Mouse (Mus musculus): ENCODE data around the gene Nyx. TPM values are rescaled to one million over a fixed set of nuclear protein-coding genes. Genes with fewer than 3 reads are reported as not detected.
A peak's percentile ranks its signal among the peaks of the same experiment; 100 is the strongest.

Nyx gene
- polyA plus RNA-seq, 1 experiment from 2014 or later = 0.03 TPM

DNA sequence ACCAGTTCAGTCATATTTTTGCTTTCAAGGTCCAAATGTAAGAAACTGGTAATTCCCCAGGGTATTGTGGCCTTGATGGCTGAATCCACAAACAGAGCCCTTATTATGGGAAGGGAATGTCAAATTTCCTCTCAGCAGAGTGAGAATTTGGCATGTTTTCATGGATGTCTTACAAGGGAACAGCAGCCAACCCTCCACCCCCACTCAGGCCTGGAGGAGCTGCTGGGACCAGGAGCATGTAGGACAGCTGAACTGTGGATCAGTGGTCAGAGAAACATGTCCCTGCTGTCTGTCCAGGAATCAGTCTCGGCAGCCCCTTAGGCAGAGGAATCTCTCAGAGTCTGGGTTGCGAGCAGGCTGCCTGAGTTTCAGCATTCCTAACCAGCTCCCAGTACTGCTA, 771 bp downstream of the Nyx start:
- ATAC-seq (ENCODE audit: low read depth) = no peak
- WGBS = 71% methylated on average over 2 of the region's 2 CpGs
- no peak for DNase-seq (ENCODE audit: low spot score)
- Histone ChIP-seq H3K9me3 (ENCODE audit: control insufficient read depth, low read length) (no peaks in the 10 kb centered on the region), H3K27ac (replicated peaks; ENCODE audit: low read depth, low read length) (no peak overlapping the region), H3K27me3 (replicated peaks; ENCODE audit: control insufficient read depth, insufficient read depth, low read length) (peaks cover 7% of the 10 kb centered on the region; the same call in 1 of the 2 replicates), H3K4me3 (ENCODE audit: low read depth, low read length) (no peak overlapping the region), H3K9ac (ENCODE audit: low read depth, low read length) (no peak overlapping the region), H3K4me2 (ENCODE audit: low read depth, low read length) (no peak overlapping the region), H3K36me3 (ENCODE audit: control insufficient read depth, insufficient read depth, low read length) (no peaks in the 10 kb centered on the region), H3K4me1 (ENCODE audit: control insufficient read depth, insufficient read depth, low read length) (no peaks in the 10 kb centered on the region)

DNA sequence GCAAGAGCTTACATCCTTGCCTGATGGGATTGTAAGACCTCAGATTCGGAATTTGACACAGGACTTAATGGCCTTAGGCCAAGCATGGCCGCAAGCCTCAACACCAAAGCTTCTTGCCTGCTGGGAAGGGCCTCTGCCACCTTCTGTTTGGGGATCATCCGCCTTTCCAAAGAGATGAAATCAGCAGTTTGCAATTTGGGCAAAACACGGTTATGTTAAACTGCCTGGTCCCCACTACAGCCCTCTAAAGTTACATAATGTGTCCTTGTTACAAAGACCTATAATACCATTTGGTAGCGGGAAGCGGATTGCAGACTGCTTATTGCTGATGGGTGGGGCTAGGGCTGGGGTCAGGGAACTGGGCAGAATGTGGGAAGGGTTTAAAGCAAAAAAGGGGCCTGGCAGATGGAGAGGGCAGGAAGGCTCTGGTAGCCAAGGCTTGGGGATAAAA, 1.2 kb downstream of the Nyx start:
- Histone ChIP-seq H3K4me1 (ENCODE audit: control insufficient read depth, insufficient read depth, low read length) (no peaks in the 10 kb centered on the region), H3K27ac (replicated peaks; ENCODE audit: low read depth, low read length) (no peak overlapping the region), H3K9me3 (ENCODE audit: control insufficient read depth, low read length) (no peaks in the 10 kb centered on the region), H3K4me3 (ENCODE audit: low read depth, low read length) (no peak overlapping the region), H3K36me3 (ENCODE audit: control insufficient read depth, insufficient read depth, low read length) (no peaks in the 10 kb centered on the region), H3K27me3 (replicated peaks; ENCODE audit: control insufficient read depth, insufficient read depth, low read length) (0 out of 2 replicates have a peak, but pooled peaks cover 10% of the 10 kb centered on the region), H3K4me2 (ENCODE audit: low read depth, low read length) (no peak overlapping the region), H3K9ac (ENCODE audit: low read depth, low read length) (no peak overlapping the region)
- no peak for DNase-seq (ENCODE audit: low spot score)
- 62% methylated on average over 6 of the region's 6 CpGs for WGBS
- no peak for ATAC-seq (ENCODE audit: low read depth)

DNA sequence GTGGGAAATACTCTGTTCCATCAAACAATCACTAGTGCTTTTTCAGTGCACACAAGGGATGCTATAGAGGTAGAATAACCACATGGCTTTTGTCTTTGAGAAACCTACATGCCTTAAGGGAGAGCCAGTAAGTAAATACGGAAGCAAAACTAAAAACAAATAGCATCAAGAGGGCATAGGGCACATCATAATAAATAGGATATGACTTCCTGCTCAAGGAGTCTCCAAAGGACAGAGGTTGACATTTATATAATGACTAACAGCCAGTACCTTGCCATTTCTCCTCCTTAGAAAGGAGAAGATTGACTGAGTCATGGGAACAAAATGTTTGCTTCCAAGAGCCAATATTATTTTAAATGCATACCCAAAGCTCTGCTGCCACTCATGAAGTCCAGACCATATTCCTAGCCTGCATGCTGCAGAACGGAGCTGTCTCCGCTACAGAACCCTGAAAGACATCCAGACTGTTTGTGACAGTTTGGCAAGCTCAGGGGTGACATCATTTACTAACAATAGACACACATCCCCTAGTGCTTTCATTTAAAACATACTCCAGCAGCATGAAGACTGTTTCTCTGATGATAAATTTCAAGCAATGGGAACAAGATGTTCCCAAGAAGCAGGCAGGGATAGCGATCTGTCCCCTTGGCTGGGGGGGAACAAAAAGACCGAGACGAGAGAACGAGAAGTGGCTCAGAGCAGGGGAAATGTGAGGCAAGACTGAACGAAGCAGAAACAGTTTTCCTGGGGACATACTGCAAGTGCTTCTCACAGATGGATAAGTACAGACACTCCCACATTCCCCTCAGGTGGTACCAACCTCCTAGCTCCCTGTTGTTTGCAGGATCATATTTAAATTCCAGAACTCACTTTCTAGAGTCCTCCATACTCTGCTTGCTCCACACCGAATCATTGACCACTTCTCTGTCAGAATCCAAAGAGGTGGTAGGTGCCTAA, 3.5 kb downstream of the Nyx start:
- no peak overlapping the region for H3K27ac ChIP-seq (replicated peaks; ENCODE audit: low read depth, low read length)
- no peaks in the 10 kb centered on the region for H3K36me3 ChIP-seq (ENCODE audit: control insufficient read depth, insufficient read depth, low read length)
- H3K9ac ChIP-seq (ENCODE audit: low read depth, low read length) = no peak overlapping the region
- no peak overlapping the region for H3K4me2 ChIP-seq (ENCODE audit: low read depth, low read length)
- ATAC-seq (ENCODE audit: low read depth) = peak; percentile 41; the same call in 1 of the 2 replicates
- no peaks in the 10 kb centered on the region for H3K9me3 ChIP-seq (ENCODE audit: control insufficient read depth, low read length)
- H3K27me3 ChIP-seq (replicated peaks; ENCODE audit: control insufficient read depth, insufficient read depth, low read length) = peaks cover 14% of the 10 kb centered on the region; the same call in 1 of the 2 replicates
- WGBS = 58% methylated on average over 9 of the region's 9 CpGs
- H3K4me1 ChIP-seq (ENCODE audit: control insufficient read depth, insufficient read depth, low read length) = no peaks in the 10 kb centered on the region
- H3K4me3 ChIP-seq (ENCODE audit: low read depth, low read length) = no peak overlapping the region
- peak; percentile 77 for DNase-seq (ENCODE audit: low spot score)

DNA sequence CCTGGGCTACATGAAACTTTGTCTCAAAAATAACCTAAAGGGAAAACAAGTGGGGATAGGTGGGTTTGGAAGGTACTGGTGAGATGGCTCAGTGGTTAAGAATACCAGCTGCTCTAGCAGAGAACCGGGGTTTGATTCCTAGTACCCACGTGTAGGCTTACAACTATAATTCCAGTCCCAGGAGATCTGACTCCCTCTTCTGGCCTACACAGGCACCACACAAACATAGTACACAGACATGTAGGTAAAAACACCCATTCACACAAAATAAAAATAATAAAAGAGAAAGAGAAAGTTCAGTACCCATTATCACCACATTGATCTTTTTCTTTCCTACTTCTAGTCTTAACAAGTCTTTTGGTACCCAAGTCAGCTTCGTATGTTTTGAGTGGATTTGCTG, 6.0 kb downstream of the Nyx start:
- 83% methylated on average over 3 of the region's 3 CpGs for WGBS
- no peak overlapping the region for H3K4me2 ChIP-seq (ENCODE audit: low read depth, low read length)
- no peak overlapping the region for H3K27ac ChIP-seq (replicated peaks; ENCODE audit: low read depth, low read length)
- no peak for ATAC-seq (ENCODE audit: low read depth)
- no peaks in the 10 kb centered on the region for H3K9me3 ChIP-seq (ENCODE audit: control insufficient read depth, low read length)
- no peak overlapping the region for H3K4me3 ChIP-seq (ENCODE audit: low read depth, low read length)
- H3K4me1 ChIP-seq (ENCODE audit: control insufficient read depth, insufficient read depth, low read length) = no peaks in the 10 kb centered on the region
- no peak overlapping the region for H3K9ac ChIP-seq (ENCODE audit: low read depth, low read length)
- DNase-seq (ENCODE audit: low spot score) = no peak
- no peaks in the 10 kb centered on the region for H3K36me3 ChIP-seq (ENCODE audit: control insufficient read depth, insufficient read depth, low read length)
- H3K27me3 ChIP-seq (replicated peaks; ENCODE audit: control insufficient read depth, insufficient read depth, low read length) = peaks cover 11% of the 10 kb centered on the region; the same call in 1 of the 2 replicates

DNA sequence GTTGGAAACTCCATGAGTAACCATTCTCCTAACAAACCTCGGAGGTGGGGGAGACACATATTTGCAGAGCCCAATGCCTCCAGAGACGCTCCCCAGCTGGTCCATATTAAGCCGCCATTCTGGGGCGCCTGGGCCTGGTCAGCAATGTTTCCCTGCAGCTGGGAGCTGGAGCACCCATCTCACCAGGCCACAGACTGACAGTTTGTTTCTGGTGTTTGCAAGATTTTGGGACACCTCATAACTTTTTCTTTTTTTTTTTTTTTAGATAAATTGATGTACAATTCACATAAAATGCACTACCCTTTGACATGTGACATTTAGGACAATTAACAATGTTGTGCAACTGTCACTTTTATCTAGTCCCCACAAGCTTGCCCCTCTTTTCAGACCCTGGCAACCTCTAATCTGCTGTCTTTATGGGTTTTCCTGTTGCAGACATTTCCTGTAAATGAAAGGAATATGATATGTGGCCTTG, 6.9 kb downstream of the Nyx start:
- no peak overlapping the region for H3K4me2 ChIP-seq (ENCODE audit: low read depth, low read length)
- H3K27ac ChIP-seq (replicated peaks; ENCODE audit: low read depth, low read length) = no peak overlapping the region
- no peak for DNase-seq (ENCODE audit: low spot score)
- H3K9ac ChIP-seq (ENCODE audit: low read depth, low read length) = no peak overlapping the region
- no peak overlapping the region for H3K4me3 ChIP-seq (ENCODE audit: low read depth, low read length)
- peaks cover 14% of the 10 kb centered on the region; the same call in 1 of the 2 replicates for H3K27me3 ChIP-seq (replicated peaks; ENCODE audit: control insufficient read depth, insufficient read depth, low read length)
- 66% methylated on average over 4 of the region's 4 CpGs for WGBS
- no peaks in the 10 kb centered on the region for H3K9me3 ChIP-seq (ENCODE audit: control insufficient read depth, low read length)
- no peak for ATAC-seq (ENCODE audit: low read depth)
- H3K4me1 ChIP-seq (ENCODE audit: control insufficient read depth, insufficient read depth, low read length) = no peaks in the 10 kb centered on the region
- H3K36me3 ChIP-seq (ENCODE audit: control insufficient read depth, insufficient read depth, low read length) = no peaks in the 10 kb centered on the region

DNA sequence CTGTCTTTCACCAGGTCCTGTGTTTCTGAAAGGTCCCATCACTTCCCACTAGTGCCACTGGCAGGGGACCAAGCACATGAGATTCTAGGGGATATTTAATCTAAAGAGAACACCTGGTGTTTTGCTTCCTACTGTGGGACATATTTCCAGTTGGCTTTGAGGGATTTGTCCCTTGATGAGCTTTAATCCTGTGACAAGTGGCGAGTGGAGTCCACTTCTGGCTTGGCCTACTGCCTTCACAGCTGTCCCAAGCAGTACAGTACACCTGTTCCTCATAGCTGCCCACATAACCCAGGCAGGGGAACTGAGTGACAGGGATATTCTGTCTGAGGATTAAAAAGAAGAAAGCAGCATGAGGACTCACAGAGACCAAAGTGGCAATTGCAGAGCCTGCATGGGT, 9.5 kb downstream of the Nyx start:
- Histone ChIP-seq H3K9ac (ENCODE audit: low read depth, low read length) (no peak overlapping the region), H3K27ac (replicated peaks; ENCODE audit: low read depth, low read length) (no peak overlapping the region), H3K27me3 (replicated peaks; ENCODE audit: control insufficient read depth, insufficient read depth, low read length) (peaks cover 15% of the 10 kb centered on the region), H3K4me3 (ENCODE audit: low read depth, low read length) (no peak overlapping the region), H3K36me3 (ENCODE audit: control insufficient read depth, insufficient read depth, low read length) (no peaks in the 10 kb centered on the region), H3K4me2 (ENCODE audit: low read depth, low read length) (no peak overlapping the region), H3K4me1 (ENCODE audit: control insufficient read depth, insufficient read depth, low read length) (no peaks in the 10 kb centered on the region), H3K9me3 (ENCODE audit: control insufficient read depth, low read length) (no peaks in the 10 kb centered on the region)
- DNase-seq (ENCODE audit: low spot score) (no peak), ATAC-seq (ENCODE audit: low read depth) (peak; percentile 72; the same call in 1 of the 2 replicates)
- 47% methylated on average over 1 of the region's 1 CpGs for WGBS

DNA sequence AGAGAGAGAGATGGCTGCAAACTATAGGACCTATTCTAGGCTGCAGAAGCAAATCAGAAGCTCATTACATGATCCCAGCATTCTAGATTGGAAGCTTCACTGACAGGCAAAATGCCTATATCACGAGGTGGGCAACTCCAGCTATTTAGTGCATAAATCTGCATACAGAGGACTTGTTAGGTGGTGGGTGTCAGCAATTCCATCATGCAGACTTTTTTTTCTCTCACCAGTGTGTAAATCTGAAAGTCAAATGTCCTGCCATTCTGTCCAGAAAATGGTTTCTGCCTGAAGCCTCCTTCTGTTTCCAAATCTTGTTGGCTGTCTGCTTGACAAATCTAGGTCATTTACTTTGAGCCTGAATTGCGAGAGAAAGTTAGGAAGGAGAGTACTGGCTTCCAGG, 11.7 kb downstream of the Nyx start:
- H3K4me2 ChIP-seq (ENCODE audit: low read depth, low read length) = no peak overlapping the region
- peaks cover 8% of the 10 kb centered on the region for H3K27me3 ChIP-seq (replicated peaks; ENCODE audit: control insufficient read depth, insufficient read depth, low read length)
- 72% methylated on average over 2 of the region's 2 CpGs for WGBS
- no peak overlapping the region for H3K27ac ChIP-seq (replicated peaks; ENCODE audit: low read depth, low read length)
- no peak for DNase-seq (ENCODE audit: low spot score)
- no peak for ATAC-seq (ENCODE audit: low read depth)
- no peaks in the 10 kb centered on the region for H3K9me3 ChIP-seq (ENCODE audit: control insufficient read depth, low read length)
- H3K4me3 ChIP-seq (ENCODE audit: low read depth, low read length) = no peak overlapping the region
- H3K9ac ChIP-seq (ENCODE audit: low read depth, low read length) = no peak overlapping the region
- H3K36me3 ChIP-seq (ENCODE audit: control insufficient read depth, insufficient read depth, low read length) = no peaks in the 10 kb centered on the region
- H3K4me1 ChIP-seq (ENCODE audit: control insufficient read depth, insufficient read depth, low read length) = no peaks in the 10 kb centered on the region

DNA sequence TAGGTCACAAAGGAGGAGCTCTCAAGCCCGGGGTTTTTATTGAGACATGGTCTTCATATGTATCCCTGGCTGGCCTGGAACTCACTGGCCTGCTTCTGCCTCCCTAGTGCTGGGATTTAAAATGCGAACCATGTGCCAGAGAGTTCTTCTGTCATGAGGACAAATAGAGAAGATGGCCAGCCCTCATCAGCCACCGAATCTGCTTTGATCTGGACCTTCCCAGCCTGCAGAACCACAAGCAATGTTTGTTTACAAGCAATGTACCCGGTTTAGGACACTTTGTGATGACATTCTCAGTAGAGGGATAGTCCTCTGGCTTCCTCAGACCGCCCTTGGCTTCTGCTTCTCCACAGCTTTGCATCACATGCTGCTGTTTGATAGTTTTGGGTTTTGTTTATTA, 12.4 kb downstream of the Nyx start:
- Histone ChIP-seq H3K27ac (replicated peaks; ENCODE audit: low read depth, low read length) (no peak overlapping the region), H3K4me3 (ENCODE audit: low read depth, low read length) (no peak overlapping the region), H3K4me2 (ENCODE audit: low read depth, low read length) (no peak overlapping the region), H3K27me3 (replicated peaks; ENCODE audit: control insufficient read depth, insufficient read depth, low read length) (peaks cover 7% of the 10 kb centered on the region), H3K4me1 (ENCODE audit: control insufficient read depth, insufficient read depth, low read length) (no peaks in the 10 kb centered on the region), H3K9me3 (ENCODE audit: control insufficient read depth, low read length) (no peaks in the 10 kb centered on the region), H3K36me3 (ENCODE audit: control insufficient read depth, insufficient read depth, low read length) (no peaks in the 10 kb centered on the region), H3K9ac (ENCODE audit: low read depth, low read length) (no peak overlapping the region)
- ATAC-seq (ENCODE audit: low read depth) (no peak), DNase-seq (ENCODE audit: low spot score) (no peak)
- WGBS = 53% methylated on average over 5 of the region's 5 CpGs
